In genomic region chr12:79661270-79661669, GRCm38 (mm10) we compare ENCODE assay signal across 9 mouse cellular contexts.
DNase-seq lines count a peak whose midpoint lies in the region; ATAC-seq lines count a peak whose summit lies in the region.
"Had no signal": no experiment of that assay in that cellular context is flagged by ENCODE, and none has a peak within 500 bp of the region (broad histone marks: within the 10 kb centered on the region; RNA-seq: fewer than 3 reads in every experiment).

No protein-coding gene starts in this region.

- peak overlapping the region; percentile 77 for H3K27ac ChIP-seq in heart, embryonic 10.5 days
- peak overlapping the region; percentile 41 for H3K27ac ChIP-seq in midbrain, embryonic 11.5 days (ENCODE audit: low read depth, low read length)

- no peak overlapping the region for H3K4me3 ChIP-seq in heart, embryonic 10.5 days
- no peak overlapping the region for H3K4me3 ChIP-seq in midbrain, embryonic 11.5 days (ENCODE audit: low read depth, low read length)
- H3K4me3 ChIP-seq: erythroblast, embryonic 14.5 days had no signal

- peak; percentile 60 for DNase-seq in gastrocnemius, postnatal 25 days
- DNase-seq in gastrocnemius, postnatal 4 days (ENCODE audit: low spot score in 2 of 2), result no peak
- peak; percentile 73 for DNase-seq in ZHBTc4 (ENCODE audit: low read depth, low spot score)
- peak; percentile 82 for DNase-seq in heart, embryonic 10.5 days (ENCODE audit: low spot score)
- no peak for DNase-seq in midbrain, embryonic 11.5 days (ENCODE audit: low spot score, missing footprints)
- DNase-seq in frontal cortex, postnatal 14 days (ENCODE audit: low spot score in 2 of 2), result no peak
- DNase-seq in lung, adult 18-20 months, result no peak
- DNase-seq in spleen, postnatal 36 days (ENCODE audit: low spot score in 2 of 2), result no peak

- no peak overlapping the region for H3K4me2 ChIP-seq in midbrain, embryonic 11.5 days

- H3K27me3 ChIP-seq in heart, embryonic 10.5 days (ENCODE audit: insufficient read depth, poor library complexity, severe bottlenecking), result no peaks in the 10 kb centered on the region
- no peaks in the 10 kb centered on the region for H3K27me3 ChIP-seq in midbrain, embryonic 11.5 days (ENCODE audit: control insufficient read depth, insufficient read depth, low read length)

- H3K36me3 ChIP-seq in heart, embryonic 10.5 days, result no peaks in the 10 kb centered on the region
- no peaks in the 10 kb centered on the region for H3K36me3 ChIP-seq in midbrain, embryonic 11.5 days (ENCODE audit: control insufficient read depth, insufficient read depth, low read length)

- WGBS in heart, embryonic 10.5 days, result 2% methylated on average over 2 of the region's 2 CpGs
- WGBS in midbrain, embryonic 11.5 days, result 9% methylated on average over 2 of the region's 2 CpGs

- ATAC-seq in midbrain, embryonic 11.5 days (ENCODE audit: low FRiP score), result no peak

- H3K9me3 ChIP-seq in heart, embryonic 10.5 days, result no peaks in the 10 kb centered on the region
- no peaks in the 10 kb centered on the region for H3K9me3 ChIP-seq in midbrain, embryonic 11.5 days (ENCODE audit: control insufficient read depth, low read length)

- no peak overlapping the region for H3K9ac ChIP-seq in midbrain, embryonic 11.5 days (ENCODE audit: low read length)

- peaks cover 35% of the 10 kb centered on the region for H3K4me1 ChIP-seq in heart, embryonic 10.5 days
- peaks cover 5% of the 10 kb centered on the region for H3K4me1 ChIP-seq in midbrain, embryonic 11.5 days (ENCODE audit: control insufficient read depth, insufficient read depth, low read length)

Comparison
In these comparisons a context has a peak if more than half of its experiments do, and no peak if none do; other contexts are left out.
1. DNase-seq: peak in gastrocnemius, postnatal 25 days (single experiment), ZHBTc4 (single experiment) and heart, embryonic 10.5 days (single experiment); none in gastrocnemius, postnatal 4 days (0 of 2), midbrain, embryonic 11.5 days (single experiment), frontal cortex, postnatal 14 days (0 of 2), lung, adult 18-20 months (0 of 2) and spleen, postnatal 36 days (0 of 2).